Mouse (Mus musculus) cerebellum, adult 2 months (tissue): ENCODE results near the gene Rcl1.

Experiments
- CTCF ChIP-seq: fragments of 200-500 bp; IDR thresholded peaks from 2 replicates; pipeline ENCODE4 v1.5.1; 2011; ENCODE audit warnings: low read depth, mild to moderate bottlenecking, control low read depth, low read length, moderate library complexity, borderline replicate concordance; ENCODE audit not compliant: insufficient read depth
- POLR2A ChIP-seq: fragments of 200-500 bp; IDR thresholded peaks from 2 replicates; pipeline ENCODE4 v1.6.1; 2011; ENCODE audit warnings: low read length, control low read depth, borderline replicate concordance; ENCODE audit not compliant: insufficient read depth

- no peak for TF ChIP-seq CTCF
- TF ChIP-seq POLR2A, result no peak
These were observed 46.6 kb upstream of the Rcl1 start for GRCm38 (mm10) chr19:29054594-29054993.
